Mouse (Mus musculus) embryonic facial prominence, embryonic 15.5 days (tissue): ENCODE results near the gene Akain1. TPM values are rescaled to one million over a fixed set of nuclear protein-coding genes. Genes with fewer than 3 reads are reported as not detected.

ENCODE experiments used
- ATAC-seq: fragments of 200-750 bp; cut with Nextera tagmentation; 2 replicates; pipeline ENCODE4 v1.8.0; 2017; ENCODE audit warnings: low read depth, moderate TSS enrichment; ENCODE audit not compliant: insufficient number of reproducible peaks, low FRiP score, low TSS enrichment
- H3K27ac ChIP-seq: fragments of 300-500 bp; sonication (generic); replicated peaks from 2 replicates; pipeline ENCODE4 v1.5.1; 2015; ENCODE audit warnings: mild to moderate bottlenecking, inconsistent platforms
- H3K27me3 ChIP-seq: fragments of 300-500 bp; sonication (generic); 2 replicates; pipeline ENCODE4 v1.6.1; 2015; ENCODE audit warnings: inconsistent platforms
- H3K36me3 ChIP-seq: fragments of 300-500 bp; sonication (generic); 2 replicates; pipeline ENCODE4 v1.6.1; 2015; ENCODE audit warnings: mild to moderate bottlenecking, inconsistent platforms
- H3K4me1 ChIP-seq: fragments of 300-500 bp; sonication (generic); 2 replicates; pipeline ENCODE4 v1.6.1; 2015; ENCODE audit warnings: inconsistent platforms
- H3K4me2 ChIP-seq: fragments of 300-500 bp; sonication (generic); replicated peaks from 2 replicates; pipeline ENCODE4 v1.6.1; 2015; ENCODE audit warnings: mild to moderate bottlenecking, inconsistent platforms
- H3K4me3 ChIP-seq: fragments of 300-500 bp; sonication (generic); replicated peaks from 2 replicates; pipeline ENCODE4 v1.5.1; 2015; ENCODE audit warnings: mild to moderate bottlenecking, inconsistent platforms
- H3K9ac ChIP-seq: fragments of 300-500 bp; sonication (generic); 2 replicates; pipeline ENCODE4 v1.6.1; 2015; ENCODE audit warnings: inconsistent platforms
- H3K9me3 ChIP-seq: fragments of 300-500 bp; sonication (generic); replicated peaks from 2 replicates; pipeline ENCODE4 v1.6.1; 2016; ENCODE audit warnings: inconsistent platforms
- WGBS: fragments of 180-500 bp; shearing (Covaris S2); methylation state at CpG from one replicate; pipeline ENCODE4 v1.1.7; 2015; 5-methylcytosine and 5-hydroxymethylcytosine counted together
- polyA plus RNA-seq: library from polyadenylated mRNA; unstranded; fragments of >200 nt; fragmentation: Nextera tagmentation; extraction: Ambion mirVana; gene quantifications from 2 replicates; pipeline ENCODE4 v1.2.1, GENCODE M21; 2015

Gene Akain1
- not detected in 2 replicates for polyA plus RNA-seq

DNA sequence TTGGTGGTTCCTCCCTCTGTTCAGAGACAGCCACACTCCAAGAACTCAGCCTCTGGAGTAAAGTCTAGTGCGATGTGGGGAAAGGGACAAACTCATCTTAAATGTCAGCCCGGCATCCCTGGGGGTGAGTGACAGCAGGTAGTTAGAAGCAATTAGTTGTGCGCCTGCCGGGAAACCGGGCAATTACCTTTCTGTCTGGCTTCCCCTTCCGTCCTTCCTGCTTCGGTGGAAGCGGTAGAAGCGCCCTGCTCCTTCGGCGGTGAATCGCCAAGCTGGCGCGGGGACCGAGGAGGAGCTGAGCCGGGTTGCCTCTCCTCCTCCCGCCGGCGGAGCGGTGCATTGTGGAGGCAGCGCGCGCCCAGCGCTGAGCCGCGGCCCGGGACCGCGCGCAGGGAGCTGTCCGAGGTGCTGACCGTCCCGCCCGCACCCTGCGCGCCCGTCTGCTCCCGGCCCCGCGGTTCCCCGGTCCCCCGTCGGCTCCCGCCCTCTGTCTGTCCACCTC lies at the start of gene Akain1:
Akain1 (plus strand) TSS at position 337 of the 502 bp plus-strand sequence.
- Histone ChIP-seq H3K4me1 (peaks cover 14% of the 10 kb centered on the region), H3K4me2 (peak within 1 kb of the TSS; percentile 73), H3K4me3 (peak within 1 kb of the TSS; percentile 40), H3K27me3 (peaks cover 45% of the 10 kb centered on the region), H3K36me3 (no peaks in the 10 kb centered on the region), H3K27ac (no peak within 1 kb of the TSS), H3K9ac (no peak within 1 kb of the TSS), H3K9me3 (no peaks in the 10 kb centered on the region)
- peak; percentile 93 for ATAC-seq
- under 1% methylated on average over 42 of the region's 44 CpGs for WGBS

DNA sequence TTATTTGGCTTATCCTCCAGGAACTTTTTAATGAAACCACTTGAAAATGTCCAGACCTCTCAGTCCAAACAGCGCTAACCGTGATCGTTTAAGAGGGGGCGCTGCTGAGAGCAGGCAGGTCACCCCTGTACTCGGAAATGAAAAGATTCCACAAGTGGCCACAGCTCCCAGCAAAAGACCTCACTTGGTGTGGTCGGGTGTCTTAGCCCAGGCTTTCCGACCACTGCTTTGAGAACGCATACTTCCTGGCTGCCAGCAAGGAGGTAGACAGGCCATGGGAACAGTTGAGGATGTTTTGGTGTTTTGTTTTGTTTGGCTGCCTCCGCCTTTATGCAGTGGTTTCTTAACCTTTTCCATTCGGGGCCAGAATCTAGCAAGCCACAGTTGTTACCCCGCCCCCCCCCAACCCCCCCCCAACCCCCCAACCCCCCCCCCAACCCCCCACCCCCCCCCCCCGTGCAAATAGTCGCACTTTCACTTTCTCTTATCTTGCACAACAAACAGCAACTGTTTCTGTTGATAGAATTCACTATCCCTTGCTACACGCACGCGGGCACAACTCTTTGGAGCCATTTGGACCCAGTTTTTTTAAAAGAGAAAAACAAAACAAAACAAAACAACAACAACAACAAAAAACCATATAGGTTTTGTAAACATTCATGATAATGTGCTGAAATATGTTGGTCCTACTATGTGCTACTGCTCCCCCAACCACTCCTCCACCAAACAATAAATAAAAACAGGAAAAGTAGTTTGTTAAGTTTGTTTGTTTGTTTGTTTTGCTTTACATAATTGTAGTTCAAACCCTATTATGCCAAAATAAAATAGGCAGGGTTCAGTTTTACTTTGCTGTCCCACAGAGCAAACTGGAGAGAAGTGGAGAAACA lies 42.7 kb upstream of the Akain1 start:
- no peaks in the 10 kb centered on the region for H3K36me3 ChIP-seq

DNA sequence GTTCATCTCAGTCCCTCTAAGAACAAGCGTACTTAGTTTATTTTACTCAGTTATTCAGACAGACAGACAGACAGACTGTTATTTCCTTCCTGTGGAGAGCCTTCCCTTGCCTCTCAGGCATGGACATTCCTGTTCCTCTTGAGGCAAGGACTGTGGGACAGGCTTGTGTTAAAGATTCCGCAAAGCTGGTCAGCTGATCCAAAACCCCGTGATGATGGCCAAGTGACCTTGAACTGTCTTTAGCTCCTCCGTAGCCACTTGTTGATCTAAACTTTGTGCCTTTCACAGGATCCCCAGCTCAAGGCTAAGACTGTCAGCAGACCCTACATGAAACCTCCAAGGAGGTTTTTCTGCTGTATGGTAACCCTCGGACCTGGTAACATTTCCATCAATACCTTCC lies 42.0 kb upstream of the Akain1 start:
- Histone ChIP-seq H3K4me3 (no peak overlapping the region), H3K4me1 (no peaks in the 10 kb centered on the region), H3K9me3 (no peaks in the 10 kb centered on the region), H3K36me3 (no peaks in the 10 kb centered on the region), H3K4me2 (no peak overlapping the region), H3K27me3 (no peaks in the 10 kb centered on the region), H3K27ac (no peak overlapping the region), H3K9ac (no peak overlapping the region)
- ATAC-seq, result no peak
- WGBS, result 50% methylated on average over 5 of the region's 5 CpGs

More for the DNA sequence above, 42.7 kb upstream of the Akain1 start:
- no peaks in the 10 kb centered on the region for H3K27me3 ChIP-seq
- WGBS, result 31% methylated on average over 14 of the region's 16 CpGs
- peak overlapping the region; percentile 39 for H3K4me2 ChIP-seq
- no peak overlapping the region for H3K4me3 ChIP-seq
- no peak overlapping the region for H3K27ac ChIP-seq
- no peak overlapping the region for H3K9ac ChIP-seq
- H3K9me3 ChIP-seq, result no peaks in the 10 kb centered on the region
- no peaks in the 10 kb centered on the region for H3K4me1 ChIP-seq
- ATAC-seq, result no peak

DNA sequence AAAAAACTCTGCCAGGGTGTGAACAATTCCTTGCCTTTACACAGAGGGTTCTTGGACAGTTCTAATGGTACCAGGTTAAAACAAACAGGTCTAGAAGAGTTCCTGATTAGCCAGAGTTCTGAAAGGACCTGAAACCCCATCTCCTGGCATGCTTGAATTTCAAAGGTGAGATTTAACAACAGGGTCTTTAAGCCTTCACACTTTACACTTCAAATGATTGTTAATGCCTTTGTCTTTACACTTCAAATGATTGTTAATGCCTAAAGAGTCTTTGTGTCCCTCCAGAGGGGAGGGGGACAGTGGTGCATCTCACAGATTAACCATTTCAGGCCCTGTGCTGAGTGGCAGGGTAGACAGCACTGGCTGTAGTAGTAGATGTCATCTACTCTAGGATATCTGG lies 41.0 kb upstream of the Akain1 start:
- Histone ChIP-seq H3K27me3 (no peaks in the 10 kb centered on the region), H3K4me1 (no peaks in the 10 kb centered on the region), H3K9ac (no peak overlapping the region), H3K4me3 (no peak overlapping the region), H3K27ac (no peak overlapping the region), H3K4me2 (no peak overlapping the region), H3K9me3 (no peaks in the 10 kb centered on the region), H3K36me3 (no peaks in the 10 kb centered on the region)
- ATAC-seq, result no peak

DNA sequence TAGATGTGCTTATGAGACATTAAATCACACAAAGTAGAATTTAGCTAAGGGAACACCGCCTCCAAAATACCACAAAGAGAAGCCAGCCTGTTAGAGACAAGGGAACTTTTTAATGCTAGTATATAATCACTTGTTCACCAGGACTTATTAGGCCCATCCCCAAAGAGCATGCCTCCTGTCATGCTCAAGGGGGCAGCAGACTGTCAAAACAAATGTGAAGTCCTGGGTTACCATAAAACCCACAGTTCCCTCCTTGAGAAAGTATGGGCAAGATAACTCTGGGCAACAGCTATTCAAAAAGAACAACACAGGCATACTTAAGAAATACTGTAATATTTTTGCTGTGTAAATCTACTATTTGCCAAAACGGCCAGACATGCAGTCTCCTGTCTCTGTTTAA lies 38.0 kb upstream of the Akain1 start:
- Histone ChIP-seq H3K4me2 (no peak overlapping the region), H3K9ac (no peak overlapping the region), H3K9me3 (no peaks in the 10 kb centered on the region), H3K27ac (no peak overlapping the region), H3K4me1 (no peaks in the 10 kb centered on the region), H3K36me3 (no peaks in the 10 kb centered on the region), H3K4me3 (no peak overlapping the region), H3K27me3 (no peaks in the 10 kb centered on the region)
- WGBS, result 71% methylated on average over 2 of the region's 2 CpGs
- ATAC-seq, result no peak

DNA sequence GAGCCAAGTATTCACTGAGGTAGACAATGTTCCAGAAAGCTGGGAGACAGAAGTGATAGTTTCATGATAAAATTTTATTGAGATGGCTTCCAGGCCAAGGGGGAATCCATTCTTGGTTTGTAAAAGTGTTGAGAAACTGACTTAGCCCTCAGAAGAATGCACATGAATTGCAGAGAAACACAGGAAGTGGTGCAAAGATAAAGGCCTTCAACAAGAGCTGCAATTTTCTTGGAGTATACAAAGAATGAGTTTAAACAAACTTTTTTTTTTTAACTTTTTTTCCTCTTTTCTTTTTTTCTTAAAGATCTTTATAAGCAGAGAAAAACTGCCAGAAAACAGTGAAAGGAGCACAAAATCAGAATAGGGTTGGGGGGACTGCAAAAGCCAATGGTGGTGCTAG lies 23.0 kb upstream of the Akain1 start:
- Histone ChIP-seq H3K9me3 (no peaks in the 10 kb centered on the region), H3K27me3 (no peaks in the 10 kb centered on the region), H3K27ac (no peak overlapping the region), H3K4me1 (peaks cover 10% of the 10 kb centered on the region; the same call in 1 of the 2 replicates), H3K36me3 (no peaks in the 10 kb centered on the region), H3K9ac (no peak overlapping the region), H3K4me3 (peak overlapping the region; percentile 89), H3K4me2 (peak overlapping the region; percentile 56)
- no peak for ATAC-seq

DNA sequence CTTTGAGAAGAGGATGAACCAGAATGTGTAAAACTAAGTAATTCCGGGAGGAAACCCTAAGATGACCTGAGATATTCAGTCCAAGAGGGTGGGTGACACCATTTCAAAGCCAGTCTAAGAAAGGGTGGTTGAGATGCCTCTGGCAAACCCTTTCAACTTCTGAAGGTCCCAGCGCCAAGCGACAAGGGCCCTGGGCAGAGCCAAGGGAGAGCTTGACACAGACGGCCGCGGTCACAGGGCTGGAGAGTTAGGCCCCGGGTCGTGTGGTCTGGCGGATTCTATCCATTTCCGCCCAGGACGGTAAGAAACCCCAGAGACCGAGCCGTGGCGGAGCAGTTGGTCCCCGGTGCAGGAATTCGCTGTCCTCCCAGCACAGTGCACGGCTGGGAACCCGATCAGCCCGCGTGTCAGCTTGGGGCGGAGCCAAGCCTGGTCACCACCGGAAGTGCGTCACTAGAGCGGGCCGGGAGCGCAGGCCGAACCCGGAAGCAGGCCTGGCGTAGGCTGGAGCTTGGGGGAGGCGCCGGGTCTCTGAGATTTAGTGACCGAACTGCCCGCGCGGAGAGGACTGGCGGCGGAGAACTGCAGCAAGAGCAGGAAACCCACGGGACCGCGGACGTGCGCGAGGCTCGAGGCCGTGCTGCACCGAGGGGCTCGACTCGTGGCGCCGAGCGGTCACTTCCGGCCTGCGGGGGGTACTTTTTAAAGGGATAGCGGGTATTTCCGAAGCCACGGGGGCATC lies 22.0 kb upstream of the Akain1 start:
- Histone ChIP-seq H3K36me3 (no peaks in the 10 kb centered on the region), H3K9me3 (no peaks in the 10 kb centered on the region), H3K4me2 (peak overlapping the region; percentile 56), H3K9ac (peak overlapping the region; percentile 86), H3K4me3 (peak overlapping the region; percentile 89), H3K27ac (peak overlapping the region; percentile 98), H3K27me3 (no peaks in the 10 kb centered on the region), H3K4me1 (peaks cover 10% of the 10 kb centered on the region; the same call in 1 of the 2 replicates)
- under 1% methylated on average over 56 of the region's 56 CpGs for WGBS
- ATAC-seq, result peak; percentile 99

DNA sequence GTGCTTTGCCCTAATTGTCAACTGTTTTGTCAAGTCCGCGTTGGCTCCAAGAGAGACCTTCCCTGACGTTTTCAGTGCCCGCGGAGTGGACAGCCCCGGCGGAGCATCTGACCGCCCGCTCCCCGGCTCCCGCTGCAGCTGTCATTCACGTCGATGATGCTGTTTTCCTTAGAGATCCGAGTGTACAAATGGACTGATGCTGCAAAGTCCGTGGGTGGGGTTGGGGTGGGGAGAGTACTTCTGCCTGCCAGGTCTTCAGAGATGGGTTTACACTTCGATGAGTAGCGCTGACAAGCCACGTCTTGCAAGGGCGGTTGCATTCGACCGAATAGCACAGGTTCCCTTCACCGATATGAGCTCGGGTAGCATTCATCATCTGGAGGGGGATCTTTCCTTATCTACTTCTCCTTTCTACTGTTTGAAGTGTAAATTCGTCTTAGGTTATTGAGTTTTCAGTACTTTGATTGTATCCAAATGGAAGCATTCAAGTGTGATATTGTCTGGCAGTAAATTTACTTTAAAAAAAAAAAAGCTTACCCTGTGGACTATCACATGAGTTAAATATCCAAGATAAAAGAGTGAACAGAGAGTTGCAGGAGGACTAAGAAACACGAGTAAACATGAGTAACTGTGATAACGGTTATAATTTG lies 21.3 kb upstream of the Akain1 start:
- ATAC-seq, result 0 out of 2 replicates have a peak, but pooled peaks have one; percentile 18
- H3K9ac ChIP-seq, result peak overlapping the region; percentile 86
- WGBS, result 3% methylated on average over 26 of the region's 26 CpGs

DNA sequence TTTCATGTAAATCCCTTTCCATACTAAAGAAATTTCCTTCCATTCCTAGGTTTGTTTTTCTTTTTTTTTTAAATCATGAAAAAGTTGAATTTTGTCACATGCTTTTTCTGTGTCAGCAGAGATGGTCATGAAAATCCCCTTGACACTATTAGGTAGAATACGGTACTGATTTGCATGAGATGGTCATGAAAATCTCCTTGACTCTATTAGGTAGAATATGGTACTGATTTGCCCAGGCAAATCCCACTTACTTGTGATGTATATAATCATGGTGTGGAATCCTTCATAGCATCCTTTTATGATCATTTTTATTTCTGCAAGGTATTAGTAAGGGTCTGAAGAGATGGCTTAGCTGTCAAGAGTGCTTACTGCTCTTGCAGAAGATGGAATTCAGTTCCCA lies 17.5 kb upstream of the Akain1 start:
- Histone ChIP-seq H3K4me3 (no peak overlapping the region), H3K9ac (no peak overlapping the region), H3K9me3 (no peaks in the 10 kb centered on the region), H3K4me1 (peaks cover 7% of the 10 kb centered on the region; the same call in 1 of the 2 replicates), H3K4me2 (no peak overlapping the region), H3K36me3 (no peaks in the 10 kb centered on the region), H3K27me3 (no peaks in the 10 kb centered on the region), H3K27ac (no peak overlapping the region)
- ATAC-seq, result no peak
- 3% methylated on average over 1 of the region's 1 CpGs for WGBS

More for the DNA sequence above, 21.3 kb upstream of the Akain1 start:
- Histone ChIP-seq H3K4me1 (peaks cover 10% of the 10 kb centered on the region; the same call in 1 of the 2 replicates), H3K4me3 (peak overlapping the region; percentile 89), H3K36me3 (no peaks in the 10 kb centered on the region), H3K4me2 (peak overlapping the region; percentile 56), H3K27ac (peak overlapping the region; percentile 98), H3K27me3 (no peaks in the 10 kb centered on the region), H3K9me3 (no peaks in the 10 kb centered on the region)

DNA sequence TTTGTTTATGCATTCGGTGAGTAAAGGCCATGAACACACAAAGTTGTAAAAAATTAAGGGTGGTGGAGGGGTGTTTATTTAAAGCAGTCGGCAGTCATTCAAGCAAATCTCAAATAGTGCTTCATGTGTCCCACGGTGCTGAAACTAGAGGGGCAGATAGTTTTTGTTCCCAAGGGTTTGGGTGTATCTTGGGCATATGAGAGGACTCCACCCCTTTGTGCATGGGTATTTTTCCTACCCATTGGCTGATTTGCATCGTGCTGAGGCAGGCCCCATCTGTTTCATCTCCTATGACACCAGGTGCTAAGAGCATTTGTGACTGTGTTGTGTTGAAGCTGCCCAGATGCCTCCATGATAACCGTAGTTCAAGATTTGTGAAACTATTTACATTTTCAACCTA lies 1.3 kb upstream of the Akain1 start:
- Histone ChIP-seq H3K4me1 (peaks cover 14% of the 10 kb centered on the region), H3K4me3 (no peak overlapping the region), H3K4me2 (no peak overlapping the region), H3K36me3 (no peaks in the 10 kb centered on the region), H3K9ac (no peak overlapping the region), H3K27ac (no peak overlapping the region), H3K27me3 (peaks cover 45% of the 10 kb centered on the region), H3K9me3 (no peaks in the 10 kb centered on the region)
- no peak for ATAC-seq
- 73% methylated on average over 5 of the region's 5 CpGs for WGBS

DNA sequence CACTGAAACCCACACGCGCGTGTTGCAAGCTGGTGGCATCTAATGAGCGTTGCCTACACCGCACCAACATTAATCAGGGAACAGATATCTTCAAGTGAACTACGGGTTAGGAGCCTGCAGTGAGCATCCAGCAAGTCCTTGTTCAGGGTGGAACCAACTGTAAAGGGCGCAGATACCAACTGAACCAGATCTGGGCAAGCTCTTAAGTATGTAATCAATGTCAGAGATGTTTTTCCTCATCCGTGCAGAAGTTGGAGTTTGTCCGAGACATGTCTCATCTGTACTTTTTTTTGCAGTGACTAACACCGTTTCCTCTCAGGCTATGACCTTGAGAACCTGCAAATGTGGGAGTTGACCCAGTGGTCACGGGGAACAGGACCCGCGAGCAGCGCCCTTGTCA lies 640 bp upstream of the Akain1 start:
- no peak for ATAC-seq
- Histone ChIP-seq H3K9me3 (no peaks in the 10 kb centered on the region), H3K9ac (no peak overlapping the region), H3K27me3 (peaks cover 45% of the 10 kb centered on the region), H3K27ac (no peak overlapping the region), H3K4me3 (peak overlapping the region; percentile 40), H3K4me1 (peaks cover 14% of the 10 kb centered on the region), H3K4me2 (peak overlapping the region; percentile 73), H3K36me3 (no peaks in the 10 kb centered on the region)
- WGBS, result 31% methylated on average over 14 of the region's 14 CpGs
